Mouse (Mus musculus) macrophage (primary cell): Measurements from ENCODE around the gene Rfc3. TPM values are rescaled to one million over a fixed set of nuclear protein-coding genes. Genes with fewer than 3 reads are reported as not detected.
A peak's percentile ranks its signal among the peaks of the same experiment; 100 is the strongest.
"Not testable (repeated sequence)": the region's sequence is repeated elsewhere in the genome, so short reads cannot be mapped to it uniquely, and the experiment has no call there.

Experiments
- H3K27ac ChIP-seq: fragments of 350-480 bp; formaldehyde crosslinking; 2 replicates; pipeline ENCODE4 v1.9.0; 2021
- H3K36me3 ChIP-seq: fragments of 350-480 bp; formaldehyde crosslinking; 2 replicates; pipeline ENCODE4 v1.9.0; 2021; ENCODE audit errors: inconsistent target
- H3K4me3 ChIP-seq: fragments of 350-480 bp; formaldehyde crosslinking; 2 replicates; pipeline ENCODE4 v1.9.0; 2021; ENCODE audit errors: inconsistent target
- H3K79me2 ChIP-seq: fragments of 350-480 bp; formaldehyde crosslinking; 2 replicates; pipeline ENCODE4 v1.9.0; 2021; ENCODE audit errors: inconsistent target
- WGBS: methylation state at CpG from one replicate; pipeline ENCODE4 v1.1.7; 2026; ENCODE audit warnings: inconsistent platforms; ENCODE audit not compliant: missing documents; 5-methylcytosine and 5-hydroxymethylcytosine counted together
- polyA plus RNA-seq: library from polyadenylated mRNA; stranded (reverse); fragments of 250-400 nt; gene quantifications from 3 replicates; pipeline ENCODE4 v1.2.4, GENCODE M21; 2018; ENCODE audit warnings: inconsistent platforms
- total RNA-seq, 78 experiments: library from RNA; depleted of rRNA; stranded (reverse); fragments of 250-400 nt; gene quantifications; 1 replicate in 9 of 78; 2 replicates in 24 of 78; 3 replicates in 43 of 78; 4 replicates in 2 of 78; pipeline ENCODE4 v1.2.4; 2018; ENCODE audit warnings: inconsistent platforms in 56 of 78

Gene Rfc3
- 10 to 100 TPM in 21 of 26 experiments, 1 to 10 TPM in 5; 2.5 to 46.7 (median 19.3) TPM for total RNA-seq (2018; cell fraction: chromatin; rRNA removed)
- 10 to 100 TPM in 24 of 26 experiments, 1 to 10 TPM in 2; 8.9 to 25.3 (median 19.0) TPM for total RNA-seq (2018; cell fraction: cytosol; rRNA removed)
- 10 to 100 TPM in 21 of 26 experiments, 1 to 10 TPM in 5; 2.6 to 41.5 (median 13.7) TPM for total RNA-seq (2018; cell fraction: nucleus; rRNA removed)
- 15.2 to 30.8 TPM (median 15.6 TPM) in 3 replicates for polyA plus RNA-seq

- Histone ChIP-seq H3K4me3 (peak within 1 kb of the TSS; percentile 92), H3K79me2 (peaks cover 11% of the 10 kb centered on the region; the same call in 1 of the 2 replicates), H3K27ac (peak within 1 kb of the TSS; percentile 52), H3K36me3 (peaks cover 29% of the 10 kb centered on the region)
- WGBS = under 1% methylated on average over 37 of the region's 42 CpGs
Measured at GRCm38 (mm10) chr5:151650700-151651410, at the start of gene Rfc3. Gene Rfc3, minus strand, starts transcription at chr5:151651242.

- not testable (repeated sequence) for H3K4me3 ChIP-seq, H3K36me3 ChIP-seq, H3K79me2 ChIP-seq, H3K27ac ChIP-seq
- 88% methylated on average over 11 of the region's 13 CpGs for WGBS
Measured at GRCm38 (mm10) chr5:151693636-151694035, 42.6 kb upstream of the Rfc3 start.

- Histone ChIP-seq H3K4me3 (no peak overlapping the region), H3K36me3 (no peaks in the 10 kb centered on the region), H3K27ac (no peak overlapping the region), H3K79me2 (no peaks in the 10 kb centered on the region)
- 28% methylated on average over 14 of the region's 15 CpGs for WGBS
Measured at GRCm38 (mm10) chr5:151686606-151687525, 35.8 kb upstream of the Rfc3 start.

GRCm38 (mm10) chr5:151662207-151662606, 11.2 kb upstream of the Rfc3 start:
- 95% methylated on average over 2 of the region's 4 CpGs for WGBS
- no peaks in the 10 kb centered on the region for H3K79me2 ChIP-seq
- H3K27ac ChIP-seq = no peak overlapping the region
- H3K36me3 ChIP-seq = no peaks in the 10 kb centered on the region
- H3K4me3 ChIP-seq = no peak overlapping the region

- peak overlapping the region; percentile 92; the same call in 1 of the 2 replicates for H3K4me3 ChIP-seq
- peaks cover 11% of the 10 kb centered on the region; the same call in 1 of the 2 replicates for H3K79me2 ChIP-seq
- peaks cover 23% of the 10 kb centered on the region for H3K36me3 ChIP-seq
- 60% methylated on average over 3 of the region's 3 CpGs for WGBS
- H3K27ac ChIP-seq = no peak overlapping the region
Measured at GRCm38 (mm10) chr5:151651411-151651784, 356 bp upstream of the Rfc3 start.

- 92% methylated on average over 7 of the region's 7 CpGs for WGBS
- H3K27ac ChIP-seq = no peak overlapping the region
- peaks cover 70% of the 10 kb centered on the region for H3K36me3 ChIP-seq
- H3K4me3 ChIP-seq = no peak overlapping the region
- peaks cover 4% of the 10 kb centered on the region; the same call in 1 of the 2 replicates for H3K79me2 ChIP-seq
Measured at GRCm38 (mm10) chr5:151644845-151645244, 6.2 kb downstream of the Rfc3 start.

- no peak overlapping the region for H3K27ac ChIP-seq
- H3K79me2 ChIP-seq = no peaks in the 10 kb centered on the region
- WGBS = 26% methylated on average over 5 of the region's 5 CpGs
- no peak overlapping the region for H3K4me3 ChIP-seq
- H3K36me3 ChIP-seq = peaks cover 61% of the 10 kb centered on the region
Measured at GRCm38 (mm10) chr5:151642867-151643266, 8.2 kb downstream of the Rfc3 start.

- H3K27ac ChIP-seq = no peak overlapping the region
- H3K36me3 ChIP-seq = peaks cover 54% of the 10 kb centered on the region
- no peak overlapping the region for H3K4me3 ChIP-seq
- 100% methylated on average over 1 of the region's 1 CpGs for WGBS
- H3K79me2 ChIP-seq = no peaks in the 10 kb centered on the region
Measured at GRCm38 (mm10) chr5:151642102-151642501, 8.9 kb downstream of the Rfc3 start.

GRCm38 (mm10) chr5:151605921-151606320, 45.1 kb downstream of the Rfc3 start, which contains the start of gene Vmn2r18:
Gene Vmn2r18, minus strand, starts transcription at chr5:151606021.
- Histone ChIP-seq H3K27ac (no peak within 1 kb of the TSS), H3K4me3 (no peak within 1 kb of the TSS), H3K36me3 (no peaks in the 10 kb centered on the region), H3K79me2 (no peaks in the 10 kb centered on the region)
- WGBS = 90% methylated on average over 3 of the region's 3 CpGs

- H3K4me3 ChIP-seq = no peak overlapping the region
- no peak overlapping the region for H3K27ac ChIP-seq
- WGBS = 67% methylated on average over 1 of the region's 1 CpGs
- H3K79me2 ChIP-seq = no peaks in the 10 kb centered on the region
- no peaks in the 10 kb centered on the region for H3K36me3 ChIP-seq
Measured at GRCm38 (mm10) chr5:151601696-151602095, 49.3 kb downstream of the Rfc3 start.

Other genes with a start within 250 kb of the Rfc3 start
- not detected in 3 replicates for gene Gm42906, start 223.1 kb downstream of the Rfc3 start, polyA plus RNA-seq
- gene Vmn2r18, start 45.2 kb downstream of the Rfc3 start, polyA plus RNA-seq = not detected in 3 replicates